Mouse (Mus musculus) c-Kit-positive CD71-negative TER-119-negative erythroid progenitor cells, embryonic 14.5 days (primary cell): Measurements from ENCODE around the gene Napa.

ENCODE experiments used
- DNase-seq: peaks from one replicate; pipeline ENCODE4 v3.0.0-alpha.2; 2013; ENCODE audit warnings: low read depth

Gene Napa

GRCm38 (mm10) chr7:16098021-16099017 is at the start of gene Napa:
Gene Napa, plus strand, starts transcription at chr7:16098458.
- peak; percentile 99 for DNase-seq

DNA sequence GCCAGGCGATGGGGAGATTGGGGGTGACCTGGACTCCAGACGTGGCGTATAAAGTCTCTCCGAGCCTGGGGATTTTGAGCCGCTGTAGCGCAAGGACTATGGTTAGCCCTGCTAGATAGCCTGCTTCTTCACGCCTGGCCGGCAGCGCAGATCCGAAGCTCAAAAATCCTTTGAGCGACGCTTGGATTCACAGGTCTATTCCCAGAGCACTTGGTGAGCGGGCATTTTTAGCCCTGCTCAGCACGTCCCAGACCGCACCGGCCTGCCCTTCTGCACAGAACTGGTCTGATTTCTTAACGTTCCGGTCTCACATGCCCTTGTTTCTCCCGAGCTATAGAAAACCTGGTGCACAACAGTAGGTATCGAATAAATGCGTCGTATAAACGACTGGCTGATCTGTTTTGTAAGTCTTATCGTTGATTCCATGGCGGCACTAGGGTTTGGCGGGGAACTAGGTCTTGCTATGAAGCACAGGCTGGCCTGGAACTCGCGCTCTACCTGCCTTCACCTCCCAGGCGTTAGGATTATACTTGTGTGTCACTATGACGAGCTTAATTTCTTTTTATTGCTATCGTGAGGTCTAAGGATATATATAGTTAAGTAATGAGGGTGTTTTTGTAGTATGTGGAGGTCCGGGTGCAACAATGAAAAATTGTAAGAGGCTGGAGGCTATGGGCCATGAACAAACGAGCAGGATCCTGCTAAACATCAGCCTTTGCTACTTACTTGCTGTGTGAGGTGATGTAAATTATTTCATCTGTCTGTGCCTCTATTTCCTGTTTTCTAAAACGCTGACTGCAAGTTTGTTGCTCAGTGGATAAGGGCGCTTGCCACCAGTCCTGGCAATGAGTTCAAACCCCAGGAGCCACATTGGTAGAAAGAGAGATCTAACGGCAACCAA is 49.3 kb upstream of the Napa start:
- no peak for DNase-seq

DNA sequence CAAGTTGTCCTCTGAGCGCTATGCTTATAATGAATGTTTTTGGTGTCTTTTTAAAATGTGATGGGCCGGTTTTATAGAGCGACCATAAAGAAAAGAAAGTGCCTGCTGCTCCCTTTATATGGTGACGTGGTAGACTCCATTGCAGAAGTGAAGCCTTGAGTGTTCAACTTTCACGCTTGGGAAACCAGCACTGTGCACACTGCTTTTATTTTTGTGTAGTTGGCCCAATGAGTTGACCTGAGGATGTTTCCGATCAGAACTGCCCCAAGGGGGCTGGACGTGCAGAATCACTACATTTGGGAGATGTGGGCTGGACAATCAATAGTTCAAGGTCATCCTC is 48.7 kb upstream of the Napa start:
- DNase-seq = no peak

GRCm38 (mm10) chr7:16050600-16050999 is 47.7 kb upstream of the Napa start:
- DNase-seq = no peak

DNA sequence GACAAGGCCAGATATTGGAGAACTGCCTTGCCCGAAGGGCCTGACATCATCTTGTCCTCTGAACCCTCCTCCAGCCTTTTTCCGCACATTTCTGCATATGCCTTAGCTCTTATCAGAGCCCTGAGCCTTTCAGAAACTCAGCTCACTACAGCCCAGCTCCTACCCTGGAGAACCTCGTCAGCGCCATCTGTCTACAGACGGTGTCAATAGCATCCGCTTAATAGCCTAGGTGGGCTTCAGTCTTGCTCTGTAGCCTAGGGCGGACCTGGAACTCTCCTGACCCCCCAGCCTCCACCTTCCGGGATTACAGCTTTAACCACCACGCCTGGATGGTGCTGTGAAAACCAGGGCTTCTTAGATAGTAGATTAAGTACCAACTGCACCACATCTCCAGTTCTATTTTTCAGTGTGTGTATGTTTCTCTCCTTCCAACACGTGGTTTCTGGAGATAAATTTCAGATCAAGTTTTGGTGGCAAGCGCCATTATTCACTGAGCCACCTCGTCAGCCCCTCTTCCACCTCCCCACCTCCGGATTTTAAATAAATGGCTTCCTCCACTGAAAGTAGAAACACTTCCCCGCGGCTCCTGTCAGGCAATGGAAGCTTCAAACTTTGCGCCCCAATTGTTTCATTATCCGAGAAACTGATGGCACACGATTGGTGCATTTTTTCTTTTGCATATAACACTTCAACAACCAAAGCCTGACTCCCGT is 46.2 kb upstream of the Napa start:
- peak; percentile 82 for DNase-seq

- DNase-seq = peak; percentile 89
These were observed 45.6 kb upstream of the Napa start for GRCm38 (mm10) chr7:16052684-16053083.

- DNase-seq = no peak
These were observed 45.2 kb upstream of the Napa start for GRCm38 (mm10) chr7:16053105-16053504.

GRCm38 (mm10) chr7:16054966-16055365 is 43.3 kb upstream of the Napa start:
- no peak for DNase-seq

GRCm38 (mm10) chr7:16055665-16056064 is 42.6 kb upstream of the Napa start:
- DNase-seq = no peak

DNA sequence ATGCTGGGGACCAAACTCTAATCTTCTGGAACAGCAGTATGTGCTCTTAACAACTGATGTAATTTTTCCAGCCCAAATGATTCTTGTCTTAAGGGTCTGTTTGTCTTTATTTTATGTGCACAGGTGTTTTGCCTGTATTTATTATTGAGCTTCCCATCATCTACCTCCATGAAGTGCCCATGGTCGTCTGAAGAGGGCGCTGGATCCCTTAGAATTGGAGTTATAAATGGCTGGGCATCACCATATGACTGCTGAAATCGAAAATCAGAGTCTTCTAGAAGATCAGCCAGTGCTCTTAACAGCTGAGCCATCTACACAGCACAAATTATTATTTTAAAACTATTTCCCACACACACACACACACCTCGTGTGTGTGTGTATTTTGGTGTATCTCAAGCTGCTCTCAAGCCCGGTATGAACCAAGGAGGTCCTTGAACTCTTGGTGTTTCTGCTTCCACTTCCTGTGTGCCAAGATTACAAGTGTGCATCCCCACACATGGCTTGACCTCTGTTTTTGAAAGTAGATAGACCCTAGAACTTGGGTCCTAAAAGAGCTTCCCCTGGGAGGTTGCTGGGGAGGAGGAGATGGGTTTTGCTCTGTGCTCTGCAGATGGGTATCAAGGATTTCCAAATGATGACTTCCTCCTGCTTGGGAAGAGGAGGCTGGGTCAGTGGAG is 41.7 kb upstream of the Napa start:
- no peak for DNase-seq

DNA sequence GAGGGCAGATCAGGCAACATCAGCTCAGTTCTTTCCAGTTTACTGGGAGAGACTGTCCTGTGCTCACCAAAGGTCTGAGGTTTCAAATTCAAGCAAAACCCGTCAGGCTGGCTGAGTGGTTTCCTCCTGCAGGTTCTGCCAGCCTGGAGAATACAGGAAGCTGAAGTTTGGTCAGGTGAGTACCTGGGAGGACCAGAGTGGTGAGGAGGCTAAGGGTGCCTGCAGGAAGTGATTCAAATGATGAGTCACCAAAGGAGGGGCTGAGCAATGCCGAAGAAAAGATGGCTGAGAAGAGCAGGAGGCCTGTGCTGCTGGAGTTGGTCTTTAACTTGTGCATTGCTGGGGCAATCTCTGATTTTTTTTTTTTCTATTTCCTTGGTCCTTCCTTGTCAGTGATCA is 41.1 kb upstream of the Napa start:
- DNase-seq = no peak

- no peak for DNase-seq
These were observed 36.8 kb upstream of the Napa start, which contains the start of gene Zfp541 for GRCm38 (mm10) chr7:16061219-16062098. Gene Zfp541, plus strand, starts transcription at chr7:16061814.

- DNase-seq = no peak
These were observed 36.2 kb upstream of the Napa start for GRCm38 (mm10) chr7:16062099-16062420.

- DNase-seq = no peak
These were observed 34.8 kb upstream of the Napa start for GRCm38 (mm10) chr7:16063490-16063889.

DNA sequence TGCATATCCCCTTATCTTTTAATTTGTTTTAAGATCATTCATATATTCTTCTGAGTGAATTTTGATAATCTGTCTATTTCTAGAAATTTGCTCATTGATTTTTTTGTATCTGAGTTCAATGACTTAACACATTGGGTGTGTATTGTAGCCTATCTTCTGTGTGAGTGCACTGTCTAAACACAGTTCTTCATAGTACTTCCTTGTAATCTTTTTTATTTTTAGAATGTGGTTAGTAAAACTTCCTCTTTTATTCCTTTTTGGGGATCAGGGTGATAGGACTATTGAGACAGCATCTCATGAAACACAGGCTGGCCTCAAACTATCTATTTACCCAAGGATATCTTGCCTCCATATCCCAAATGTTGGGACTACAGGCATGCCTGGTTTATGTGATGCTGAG is 27.4 kb upstream of the Napa start:
- no peak for DNase-seq

- DNase-seq = no peak
These were observed 26.4 kb upstream of the Napa start for GRCm38 (mm10) chr7:16071906-16072305.

GRCm38 (mm10) chr7:16079947-16080346 is 18.3 kb upstream of the Napa start:
- DNase-seq = no peak

GRCm38 (mm10) chr7:16080581-16080980 is 17.7 kb upstream of the Napa start:
- no peak for DNase-seq

DNA sequence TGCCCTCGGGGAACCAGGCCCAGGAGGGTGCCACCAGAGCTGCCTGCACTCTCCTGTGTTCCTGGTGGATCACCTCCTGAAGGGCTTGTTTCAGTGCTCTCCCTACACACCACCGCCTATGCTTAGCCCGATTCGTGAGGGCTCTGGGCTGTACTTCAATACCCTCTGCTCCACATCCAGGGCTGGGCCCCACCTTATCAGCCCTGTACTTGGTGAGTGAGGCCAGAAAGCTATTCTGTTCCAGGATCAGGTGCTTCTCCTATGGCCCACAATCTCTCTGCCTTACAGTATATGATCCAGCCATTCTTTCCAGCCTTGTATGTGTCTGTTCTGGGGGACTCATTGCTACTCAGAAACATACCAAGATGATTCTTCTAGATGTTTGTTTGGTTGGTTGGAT is 14.9 kb upstream of the Napa start:
- no peak for DNase-seq

- no peak for DNase-seq
These were observed 10.7 kb upstream of the Napa start for GRCm38 (mm10) chr7:16087587-16087986.

DNA sequence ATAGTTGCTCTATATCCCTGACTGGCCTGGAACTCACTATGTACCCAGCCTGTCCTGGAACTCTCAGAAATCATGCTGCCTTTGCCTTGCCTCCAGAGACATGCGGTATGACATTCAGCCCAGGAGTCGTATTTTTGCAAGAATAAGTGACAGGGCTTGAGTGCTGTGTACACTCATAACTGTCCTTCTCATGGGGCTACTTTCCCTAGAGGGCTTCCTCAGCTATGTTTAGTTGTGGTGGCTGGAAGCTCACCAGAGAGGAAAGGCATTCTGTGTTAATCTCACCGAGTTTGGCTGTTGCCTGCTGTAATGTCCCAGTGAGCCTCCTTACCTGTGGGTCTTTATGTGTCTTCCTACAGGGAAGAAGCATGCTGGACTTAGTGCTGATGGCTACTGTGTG is 3.7 kb upstream of the Napa start:
- no peak for DNase-seq
